Mouse (Mus musculus) midbrain, postnatal 0 days (tissue): ENCODE measurements at regions not wholly inside any gene's neighbourhood (a gene's known extent, or its start where the extent isn't known, plus 50 kb on each side); places are given as distances from the start of the nearest gene placed in this dataset.

Experiments
- ATAC-seq: fragments of 200-750 bp; cut with Nextera tagmentation; 2 replicates; pipeline ENCODE4 v1.8.0; 2017; ENCODE audit warnings: moderate number of reproducible peaks, mild to moderate bottlenecking, moderate TSS enrichment, moderate library complexity; ENCODE audit not compliant: low FRiP score
- DNase-seq: peaks from one replicate; pipeline ENCODE4 v3.0.0-alpha.2; 2015; ENCODE audit warnings: low spot score
- H3K27ac ChIP-seq: fragments of 300-500 bp; sonication (generic); 2 replicates; pipeline ENCODE4 v1.5.1; 2014; ENCODE audit warnings: low read depth, mild to moderate bottlenecking, low read length, mixed read lengths
- H3K27me3 ChIP-seq: fragments of 300-500 bp; sonication (generic); 2 replicates; pipeline ENCODE4 v1.6.1; 2014; ENCODE audit warnings: low read length, control low read depth, mixed read lengths; ENCODE audit not compliant: insufficient read depth
- H3K36me3 ChIP-seq: fragments of 300-500 bp; sonication (generic); 2 replicates; pipeline ENCODE4 v1.6.1; 2014; ENCODE audit warnings: low read length, control low read depth, mixed read lengths; ENCODE audit not compliant: insufficient read depth
- H3K4me1 ChIP-seq: fragments of 300-500 bp; sonication (generic); 2 replicates; pipeline ENCODE4 v1.6.1; 2014; ENCODE audit warnings: mild to moderate bottlenecking, control low read depth, antibody characterized with exemption, low read length, mixed read lengths; ENCODE audit not compliant: insufficient read depth
- H3K4me2 ChIP-seq: fragments of 300-500 bp; sonication (generic); 2 replicates; pipeline ENCODE4 v1.6.1; 2014; ENCODE audit warnings: low read depth, mild to moderate bottlenecking, low read length, mixed read lengths; ENCODE audit not compliant: poor library complexity, severe bottlenecking
- H3K4me3 ChIP-seq: fragments of 300-500 bp; sonication (generic); 2 replicates; pipeline ENCODE4 v1.5.1; 2014; ENCODE audit warnings: low read depth, mild to moderate bottlenecking, low read length, moderate library complexity
- H3K9ac ChIP-seq: fragments of 300-500 bp; sonication (generic); replicated peaks from 2 replicates; pipeline ENCODE4 v1.6.1; 2014; ENCODE audit warnings: mild to moderate bottlenecking, low read length, moderate library complexity, mixed read lengths; ENCODE audit not compliant: poor library complexity, severe bottlenecking
- H3K9me3 ChIP-seq: fragments of 300-500 bp; sonication (generic); 2 replicates; pipeline ENCODE4 v1.6.1; 2016; ENCODE audit warnings: low read length, control low read depth
- CTCF ChIP-seq: IDR thresholded peaks from 2 replicates; pipeline ENCODE4 v1.5.1; 2016; ENCODE audit warnings: antibody characterized with exemption, mild to moderate bottlenecking
- WGBS: fragments of 180-500 bp; shearing (Covaris S2); extraction: QIAGEN DNeasy Blood & Tissue Kit; methylation state at CpG from one replicate; pipeline ENCODE4 v1.1.7; 2014; 5-methylcytosine and 5-hydroxymethylcytosine counted together

DNA sequence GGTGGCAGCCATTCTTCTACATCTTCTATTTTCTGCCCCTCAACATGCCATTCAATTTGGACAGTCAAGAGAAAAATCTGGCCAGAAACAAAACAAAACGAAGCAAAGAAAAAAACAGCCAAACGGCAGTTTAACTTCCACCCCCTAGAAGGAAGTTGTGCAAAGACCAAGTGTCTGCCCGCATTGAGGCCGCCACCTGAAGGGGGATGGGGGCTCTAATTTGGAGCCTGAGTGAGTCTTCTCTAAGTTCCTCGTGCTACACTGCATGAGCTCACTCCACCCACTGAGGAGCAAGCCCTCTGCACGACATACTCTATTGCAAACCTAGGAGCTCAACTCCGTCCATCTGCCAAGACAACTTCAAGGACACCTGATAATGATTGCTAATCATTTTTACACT, 174.9 kb upstream of the Ercc4 start:
- Histone ChIP-seq H3K9ac (no peak overlapping the region), H3K36me3 (no peaks in the 10 kb centered on the region), H3K27ac (no peak overlapping the region), H3K9me3 (no peaks in the 10 kb centered on the region), H3K4me2 (no peak overlapping the region), H3K4me3 (no peak overlapping the region), H3K4me1 (no peaks in the 10 kb centered on the region), H3K27me3 (no peaks in the 10 kb centered on the region)
- no peak for ATAC-seq
- DNase-seq = no peak
- TF ChIP-seq CTCF = no peak
- 76% methylated on average over 7 of the region's 7 CpGs for WGBS

DNA sequence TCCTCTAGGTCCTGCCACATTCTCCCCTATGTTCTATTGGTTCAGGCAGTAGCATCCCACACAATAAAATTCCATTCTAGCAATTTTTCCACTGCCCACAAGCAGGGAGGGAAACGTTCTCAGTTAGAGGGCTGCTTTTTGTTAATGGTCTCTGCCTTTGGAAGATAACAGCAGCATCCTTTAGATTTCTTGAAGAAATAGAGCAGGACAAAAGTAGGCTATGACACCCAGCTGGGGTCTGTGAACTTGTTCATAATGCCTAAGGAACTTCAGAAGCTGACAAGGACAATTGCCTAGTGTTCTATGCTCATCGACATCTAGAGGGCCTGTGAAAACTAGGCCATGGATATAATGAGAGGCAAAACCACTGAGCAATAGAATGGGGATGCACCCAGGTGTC, 174.2 kb upstream of the Ercc4 start:
- no peak overlapping the region for H3K4me2 ChIP-seq
- H3K9me3 ChIP-seq = no peaks in the 10 kb centered on the region
- H3K9ac ChIP-seq = no peak overlapping the region
- ATAC-seq (no peak), DNase-seq (no peak)
- H3K4me1 ChIP-seq = no peaks in the 10 kb centered on the region
- H3K4me3 ChIP-seq = no peak overlapping the region
- 46% methylated on average over 2 of the region's 2 CpGs for WGBS
- no peak overlapping the region for H3K27ac ChIP-seq
- TF ChIP-seq CTCF = no peak
- no peaks in the 10 kb centered on the region for H3K36me3 ChIP-seq
- H3K27me3 ChIP-seq = no peaks in the 10 kb centered on the region

DNA sequence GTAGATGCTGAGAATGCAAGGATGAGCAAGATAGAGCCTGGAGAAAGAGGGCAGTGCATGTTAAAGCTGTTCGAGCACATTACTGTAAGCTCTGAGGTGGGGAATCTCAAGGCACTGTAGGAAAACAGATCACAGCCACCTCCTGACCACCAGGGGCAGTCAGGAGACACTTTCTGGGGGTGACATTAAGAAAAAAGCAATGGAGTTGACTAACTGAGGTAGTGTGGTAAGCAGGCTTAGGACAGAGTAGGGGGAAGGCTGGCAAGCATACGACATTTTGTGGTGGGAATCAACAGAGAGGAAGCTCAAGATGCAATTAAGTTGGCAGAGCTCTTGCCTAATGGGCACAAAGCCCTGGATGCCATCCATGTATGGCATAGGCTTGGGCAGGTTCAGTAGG, 172.9 kb upstream of the Ercc4 start:
- Histone ChIP-seq H3K4me3 (no peak overlapping the region), H3K27ac (no peak overlapping the region), H3K27me3 (no peaks in the 10 kb centered on the region), H3K4me2 (no peak overlapping the region), H3K4me1 (no peaks in the 10 kb centered on the region), H3K9me3 (no peaks in the 10 kb centered on the region), H3K36me3 (no peaks in the 10 kb centered on the region), H3K9ac (no peak overlapping the region)
- TF ChIP-seq CTCF = peak; percentile 31
- WGBS = 84% methylated on average over 2 of the region's 2 CpGs
- DNase-seq (no peak), ATAC-seq (no peak)

DNA sequence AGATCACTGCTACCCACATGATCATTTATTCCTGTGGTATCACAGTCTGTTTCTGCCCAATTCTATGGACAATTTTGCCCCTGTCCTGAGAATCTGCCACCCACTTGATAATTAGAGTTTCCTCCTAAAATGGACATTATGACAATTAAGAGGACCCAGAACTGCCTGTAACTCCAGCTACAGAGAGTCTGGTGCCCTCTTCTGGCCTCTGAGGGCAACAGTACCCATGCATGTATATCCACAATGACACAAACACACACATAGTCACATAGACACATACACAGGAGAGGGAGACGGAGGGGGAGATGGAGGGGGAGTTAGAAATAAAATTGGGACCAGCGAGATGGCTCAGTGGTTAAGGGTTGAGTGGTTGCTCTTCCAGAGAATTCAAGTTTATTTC, 170.9 kb upstream of the Ercc4 start:
- TF ChIP-seq CTCF = peak; percentile 61
- Histone ChIP-seq H3K27me3 (no peaks in the 10 kb centered on the region), H3K36me3 (no peaks in the 10 kb centered on the region), H3K4me1 (no peaks in the 10 kb centered on the region), H3K27ac (no peak overlapping the region), H3K9ac (no peak overlapping the region), H3K4me2 (no peak overlapping the region), H3K9me3 (no peaks in the 10 kb centered on the region), H3K4me3 (no peak overlapping the region)
- WGBS = 96% methylated on average over 2 of the region's 2 CpGs
- no peak for ATAC-seq
- DNase-seq = no peak

DNA sequence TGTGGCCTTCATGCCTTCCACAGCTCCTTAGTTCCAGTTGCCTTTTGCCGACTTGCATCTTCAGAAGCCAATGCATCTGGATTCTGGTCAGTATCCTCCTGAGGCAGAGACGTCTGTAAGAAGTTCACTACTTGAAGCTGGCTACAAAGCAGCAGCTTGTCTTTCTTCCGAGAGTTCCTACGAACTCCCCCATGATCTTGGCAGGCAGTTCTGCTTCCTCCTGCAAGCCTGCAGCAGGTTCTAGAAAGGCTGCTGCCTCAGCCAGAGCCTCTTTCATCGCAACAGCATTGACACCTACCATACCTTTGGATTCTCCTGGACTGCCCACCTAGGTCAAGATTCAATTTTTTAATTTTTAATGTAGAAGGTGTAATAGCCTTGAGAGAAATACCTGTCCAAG, 158.3 kb upstream of the Ercc4 start:
- ATAC-seq = no peak
- Histone ChIP-seq H3K9me3 (no peaks in the 10 kb centered on the region), H3K4me2 (no peak overlapping the region), H3K27me3 (no peaks in the 10 kb centered on the region), H3K9ac (no peak overlapping the region), H3K4me3 (no peak overlapping the region), H3K27ac (no peak overlapping the region), H3K4me1 (no peaks in the 10 kb centered on the region), H3K36me3 (no peaks in the 10 kb centered on the region)
- 89% methylated on average over 5 of the region's 5 CpGs for WGBS
- no peak for DNase-seq
- TF ChIP-seq CTCF = no peak

DNA sequence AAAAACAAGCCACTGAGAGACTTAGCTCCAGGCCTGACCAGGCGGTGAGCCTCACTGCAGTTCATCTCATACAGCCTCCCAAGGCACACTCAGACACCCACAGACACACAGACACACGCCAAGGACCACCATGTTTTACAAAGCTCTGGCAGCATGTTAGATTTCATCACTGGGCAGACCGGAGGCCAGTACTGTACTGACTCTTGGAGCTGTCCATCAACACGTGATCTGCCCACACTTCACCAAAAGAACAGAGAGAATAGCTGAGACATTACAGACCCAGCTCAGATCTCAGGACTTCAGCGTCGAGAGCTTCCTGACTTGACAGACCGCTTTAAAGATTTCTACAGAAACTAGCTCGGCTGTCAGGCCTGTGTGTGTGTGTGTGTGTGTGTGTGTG, 155.5 kb upstream of the Ercc4 start:
- ATAC-seq (no peak), DNase-seq (no peak)
- Histone ChIP-seq H3K4me1 (no peaks in the 10 kb centered on the region), H3K36me3 (no peaks in the 10 kb centered on the region), H3K4me2 (no peak overlapping the region), H3K9ac (no peak overlapping the region), H3K4me3 (no peak overlapping the region), H3K9me3 (no peaks in the 10 kb centered on the region), H3K27ac (no peak overlapping the region), H3K27me3 (no peaks in the 10 kb centered on the region)
- WGBS = 72% methylated on average over 8 of the region's 8 CpGs
- no peak for TF ChIP-seq CTCF

DNA sequence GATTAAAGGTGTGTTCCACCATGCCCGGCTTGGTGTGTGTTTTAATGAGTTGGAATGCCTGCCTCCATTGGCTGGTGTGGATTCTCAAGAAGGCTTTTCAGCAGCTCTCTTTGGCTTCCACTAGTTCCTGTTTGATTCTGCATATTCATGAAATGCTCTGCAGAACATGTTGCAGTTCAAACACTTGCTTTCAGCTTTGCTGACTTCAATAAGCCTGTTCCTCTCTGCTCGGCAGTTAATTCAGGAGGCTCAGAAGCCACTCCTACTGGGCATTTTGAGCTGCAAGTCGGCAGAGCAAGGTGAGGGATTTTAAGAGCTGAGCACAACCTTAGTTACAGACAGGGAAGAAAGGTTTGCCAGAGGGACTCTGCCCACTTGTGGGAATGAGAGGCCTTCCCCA, 153.1 kb upstream of the Ercc4 start:
- ATAC-seq = no peak
- WGBS = 42% methylated on average over 3 of the region's 3 CpGs
- Histone ChIP-seq H3K4me2 (no peak overlapping the region), H3K4me3 (no peak overlapping the region), H3K27me3 (no peaks in the 10 kb centered on the region), H3K4me1 (no peaks in the 10 kb centered on the region), H3K9ac (no peak overlapping the region), H3K9me3 (no peaks in the 10 kb centered on the region), H3K36me3 (no peaks in the 10 kb centered on the region), H3K27ac (0 out of 2 replicates have a peak overlapping the region, but pooled peaks have one; percentile 14)
- DNase-seq = no peak
- TF ChIP-seq CTCF = no peak; the same call in 1 of the 2 replicates
